Mouse (Mus musculus) liver, embryonic 16.5 days (tissue): ENCODE results near the gene Dlgap4. TPM values are rescaled to one million over a fixed set of nuclear protein-coding genes. Genes with fewer than 3 reads are reported as not detected.

Experiments used
- ATAC-seq: fragments of 200-750 bp; cut with Nextera tagmentation; 2 replicates; pipeline ENCODE4 v1.8.0; 2017; ENCODE audit warnings: low read depth, mild to moderate bottlenecking, moderate number of reproducible peaks, moderate library complexity
- H3K27ac ChIP-seq: fragments of 300-500 bp; sonication (generic); 2 replicates; pipeline ENCODE4 v1.5.1; 2014; ENCODE audit warnings: mild to moderate bottlenecking, low read length
- H3K27me3 ChIP-seq: fragments of 300-500 bp; sonication (generic); 2 replicates; pipeline ENCODE4 v1.6.1; 2014; ENCODE audit warnings: low read depth, low read length, mixed read lengths; ENCODE audit not compliant: control insufficient read depth, insufficient read depth
- H3K36me3 ChIP-seq: fragments of 300-500 bp; sonication (generic); 2 replicates; pipeline ENCODE4 v1.6.1; 2014; ENCODE audit warnings: mild to moderate bottlenecking; ENCODE audit not compliant: control insufficient read depth, insufficient read depth
- H3K4me1 ChIP-seq: fragments of 300-500 bp; sonication (generic); 2 replicates; pipeline ENCODE4 v1.6.1; 2014; ENCODE audit warnings: low read depth, low read length, mixed read lengths; ENCODE audit not compliant: control insufficient read depth
- H3K4me2 ChIP-seq: fragments of 300-500 bp; sonication (generic); 2 replicates; pipeline ENCODE4 v1.6.1; 2014; ENCODE audit warnings: low read depth, low read length, mixed read lengths
- H3K4me3 ChIP-seq: fragments of 300-500 bp; sonication (generic); 2 replicates; pipeline ENCODE4 v1.5.1; 2014; ENCODE audit warnings: low read depth, mild to moderate bottlenecking, low read length
- H3K9ac ChIP-seq: fragments of 300-500 bp; sonication (generic); 2 replicates; pipeline ENCODE4 v1.6.1; 2014; ENCODE audit warnings: low read depth, low read length
- H3K9me3 ChIP-seq: fragments of 300-500 bp; sonication (generic); replicated peaks from 2 replicates; pipeline ENCODE4 v1.6.1; 2016; ENCODE audit warnings: low read length; ENCODE audit not compliant: control insufficient read depth
- WGBS: fragments of 180-500 bp; shearing (Covaris S2); extraction: QIAGEN DNeasy Blood & Tissue Kit; methylation state at CpG from one replicate; pipeline ENCODE4 v1.1.7; 2014; ENCODE audit not compliant: insufficient replicate concordance; 5-methylcytosine and 5-hydroxymethylcytosine counted together
- polyA plus RNA-seq: library from polyadenylated mRNA; unstranded; fragments of >200 nt; fragmentation: Nextera tagmentation; extraction: Ambion mirVana; gene quantifications from 2 replicates; pipeline ENCODE4 v1.2.1, GENCODE M21; 2015

The Dlgap4 gene
- polyA plus RNA-seq, 1 experiment from 2014 or later, result 10.1 TPM

GRCm38 (mm10) chr2:156614258-156614556 is 702 bp downstream of the Dlgap4 start:
- Histone ChIP-seq H3K4me3 (no peak overlapping the region; the same call in 1 of the 2 replicates), H3K27ac (no peak overlapping the region), H3K9ac (no peak overlapping the region), H3K4me2 (no peak overlapping the region), H3K27me3 (peaks cover 69% of the 10 kb centered on the region), H3K4me1 (no peaks in the 10 kb centered on the region; the same call in 1 of the 2 replicates), H3K36me3 (no peaks in the 10 kb centered on the region), H3K9me3 (no peaks in the 10 kb centered on the region)
- 1% methylated on average over 12 of the region's 18 CpGs for WGBS
- no peak for ATAC-seq

DNA sequence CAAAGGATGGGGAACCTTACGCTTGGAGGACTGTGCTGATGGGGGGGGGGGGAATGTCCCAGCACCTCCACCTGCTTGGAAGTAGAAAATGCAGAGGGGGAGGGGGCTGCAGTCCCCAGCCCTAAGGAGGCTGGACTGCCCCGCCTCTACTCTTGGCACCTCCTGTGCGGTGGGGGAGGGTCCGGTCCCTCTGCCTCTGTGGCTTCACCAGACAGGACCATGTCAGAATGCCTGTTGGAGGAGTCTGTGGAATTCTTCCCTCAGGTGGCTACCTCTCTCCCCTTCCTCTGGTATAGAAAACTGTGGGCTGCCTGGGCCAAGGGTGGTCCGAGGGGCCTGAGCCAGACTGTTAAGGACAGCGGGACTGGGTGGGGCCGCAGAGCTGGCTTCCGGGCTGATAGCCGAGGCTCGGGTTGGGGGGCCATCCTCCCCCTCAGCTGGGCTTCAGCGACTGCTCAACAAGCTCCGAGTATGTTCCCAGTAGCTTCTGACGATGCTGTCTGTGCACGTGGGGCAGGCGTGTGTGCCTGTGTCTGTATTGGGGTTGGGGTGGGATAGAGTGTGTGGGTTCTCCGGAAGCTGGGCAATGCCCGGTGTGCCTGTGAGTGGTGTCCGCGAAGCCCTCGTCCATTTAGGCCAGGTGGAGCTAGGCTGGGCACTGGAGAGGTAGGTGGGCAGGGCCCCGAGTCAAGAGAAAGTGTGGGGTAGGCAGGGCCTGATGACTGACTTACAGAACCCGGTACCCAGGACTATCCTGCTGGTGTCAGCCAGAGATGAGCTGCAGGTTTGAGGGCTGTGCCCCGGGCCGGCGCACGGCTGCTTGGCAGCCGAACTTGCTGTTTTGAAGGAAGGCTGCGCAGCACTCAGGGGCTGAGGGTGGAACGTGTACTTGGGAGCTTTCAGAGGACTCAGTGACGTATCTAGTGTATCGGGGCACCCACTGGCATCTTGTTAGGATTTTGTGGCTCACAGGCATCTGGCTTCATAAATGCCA is 1.5 kb downstream of the Dlgap4 start:
- ATAC-seq, result no peak
- Histone ChIP-seq H3K9ac (no peak overlapping the region), H3K4me1 (no peaks in the 10 kb centered on the region; the same call in 1 of the 2 replicates), H3K4me3 (no peak overlapping the region), H3K27me3 (peaks cover 67% of the 10 kb centered on the region), H3K36me3 (no peaks in the 10 kb centered on the region), H3K9me3 (no peaks in the 10 kb centered on the region), H3K4me2 (no peak overlapping the region), H3K27ac (no peak overlapping the region)
- WGBS, result 11% methylated on average over 31 of the region's 31 CpGs

DNA sequence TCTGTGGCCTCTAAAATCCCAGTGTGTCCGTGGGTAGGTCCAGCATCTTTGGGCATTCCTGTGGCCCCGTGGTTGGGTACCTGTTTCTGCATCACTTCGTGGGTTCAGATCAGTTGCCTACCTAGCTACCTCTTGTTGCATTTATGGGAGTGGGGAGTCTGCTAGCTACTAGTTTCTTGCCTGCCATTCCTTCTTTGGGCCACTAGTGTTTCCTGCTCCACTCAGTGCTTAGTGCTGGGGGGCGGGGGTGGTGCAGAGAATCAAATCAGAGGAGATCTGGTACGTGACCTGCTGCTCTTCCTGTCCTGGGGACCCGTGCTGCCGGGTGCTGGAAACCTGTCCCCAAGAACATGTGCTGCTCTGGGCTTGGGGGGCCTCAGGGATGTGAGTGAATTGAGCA is 3.0 kb downstream of the Dlgap4 start:
- Histone ChIP-seq H3K9me3 (no peaks in the 10 kb centered on the region), H3K36me3 (no peaks in the 10 kb centered on the region), H3K27ac (no peak overlapping the region), H3K27me3 (peaks cover 58% of the 10 kb centered on the region), H3K4me3 (no peak overlapping the region), H3K4me1 (no peaks in the 10 kb centered on the region; the same call in 1 of the 2 replicates), H3K9ac (no peak overlapping the region), H3K4me2 (no peak overlapping the region)
- ATAC-seq, result no peak
- 51% methylated on average over 7 of the region's 7 CpGs for WGBS

DNA sequence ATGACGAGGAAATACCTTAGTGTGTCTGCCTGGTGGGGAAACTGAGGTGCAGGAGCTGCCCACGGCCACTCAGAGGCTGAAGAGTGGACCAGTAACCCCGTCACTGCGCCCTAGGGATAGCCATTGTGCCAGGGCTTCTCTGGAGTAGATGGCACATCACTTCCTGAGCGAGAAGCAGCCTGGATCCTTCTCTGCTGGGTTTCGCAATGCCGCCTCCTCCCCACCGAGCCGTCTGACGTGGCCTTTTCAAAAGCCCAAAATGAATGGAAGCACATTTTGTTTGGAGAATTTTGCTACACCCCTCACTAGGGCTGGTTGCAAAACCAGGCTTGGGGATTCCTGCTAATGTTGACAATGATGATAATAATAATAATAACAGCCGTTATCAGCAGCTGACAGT is 4.0 kb downstream of the Dlgap4 start:
- 29% methylated on average over 11 of the region's 11 CpGs for WGBS
- no peaks in the 10 kb centered on the region; the same call in 1 of the 2 replicates for H3K4me1 ChIP-seq
- H3K9me3 ChIP-seq, result no peaks in the 10 kb centered on the region
- no peak overlapping the region for H3K27ac ChIP-seq
- no peak overlapping the region for H3K4me3 ChIP-seq
- no peak for ATAC-seq
- no peak overlapping the region for H3K4me2 ChIP-seq
- H3K36me3 ChIP-seq, result no peaks in the 10 kb centered on the region
- H3K27me3 ChIP-seq, result peaks cover 49% of the 10 kb centered on the region
- H3K9ac ChIP-seq, result no peak overlapping the region

DNA sequence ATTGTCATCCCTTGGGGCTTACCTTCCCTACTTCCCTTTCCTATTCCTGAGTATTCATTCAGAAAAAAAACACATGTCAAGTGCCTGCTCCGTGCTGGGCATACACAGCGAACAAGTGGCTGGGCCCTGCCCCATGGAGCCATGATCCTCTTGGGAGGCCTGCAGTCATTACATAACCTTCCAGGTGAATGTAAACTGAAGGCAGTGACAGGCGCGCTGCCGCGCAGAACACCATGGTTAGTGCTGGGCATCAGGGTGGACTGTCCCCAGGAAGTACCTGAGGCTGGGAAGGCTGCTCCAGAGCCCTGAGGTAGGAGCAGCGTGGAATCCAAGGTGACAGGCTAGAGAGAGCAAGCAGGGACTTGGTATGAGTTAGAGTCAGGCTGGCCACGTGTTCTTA is 7.4 kb downstream of the Dlgap4 start:
- H3K4me3 ChIP-seq, result no peak overlapping the region
- no peak overlapping the region for H3K27ac ChIP-seq
- H3K36me3 ChIP-seq, result no peaks in the 10 kb centered on the region
- no peak overlapping the region for H3K9ac ChIP-seq
- H3K4me2 ChIP-seq, result no peak overlapping the region
- WGBS, result 70% methylated on average over 8 of the region's 8 CpGs
- no peaks in the 10 kb centered on the region for H3K4me1 ChIP-seq
- no peak for ATAC-seq
- H3K9me3 ChIP-seq, result no peaks in the 10 kb centered on the region
- H3K27me3 ChIP-seq, result peaks cover 16% of the 10 kb centered on the region

GRCm38 (mm10) chr2:156621449-156621848 is 7.9 kb downstream of the Dlgap4 start:
- Histone ChIP-seq H3K4me1 (no peaks in the 10 kb centered on the region), H3K9ac (no peak overlapping the region), H3K9me3 (no peaks in the 10 kb centered on the region), H3K27ac (no peak overlapping the region), H3K27me3 (peaks cover 10% of the 10 kb centered on the region), H3K36me3 (no peaks in the 10 kb centered on the region), H3K4me2 (no peak overlapping the region), H3K4me3 (no peak overlapping the region)
- ATAC-seq, result no peak
- 66% methylated on average over 5 of the region's 5 CpGs for WGBS

GRCm38 (mm10) chr2:156622192-156622591 is 8.7 kb downstream of the Dlgap4 start:
- no peaks in the 10 kb centered on the region for H3K36me3 ChIP-seq
- H3K9me3 ChIP-seq, result no peaks in the 10 kb centered on the region
- H3K9ac ChIP-seq, result no peak overlapping the region
- H3K27ac ChIP-seq, result no peak overlapping the region
- no peak overlapping the region for H3K4me3 ChIP-seq
- WGBS, result 64% methylated on average over 6 of the region's 6 CpGs
- no peak for ATAC-seq
- no peaks in the 10 kb centered on the region for H3K4me1 ChIP-seq
- H3K27me3 ChIP-seq, result peaks cover 6% of the 10 kb centered on the region; the same call in 1 of the 2 replicates
- no peak overlapping the region for H3K4me2 ChIP-seq

DNA sequence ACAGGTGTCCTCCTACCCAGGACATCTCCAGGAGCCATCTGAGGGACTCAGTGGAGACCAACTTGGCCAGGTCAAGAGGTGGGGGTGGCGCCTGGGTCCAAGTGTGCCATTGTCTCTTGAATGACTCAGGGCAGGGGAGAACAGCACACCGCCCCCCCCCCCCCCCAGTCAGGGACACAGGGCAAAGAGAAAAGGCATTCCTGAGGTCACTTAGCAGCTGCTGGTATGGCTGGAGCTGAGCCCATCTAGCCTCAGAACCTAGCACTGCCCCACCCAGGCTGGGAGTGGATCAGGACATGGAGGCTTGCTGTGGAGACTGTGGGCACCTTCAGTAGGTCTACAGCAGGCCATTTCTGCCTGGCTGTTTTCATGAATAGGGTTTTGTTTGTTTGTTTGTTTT is 9.7 kb downstream of the Dlgap4 start:
- no peak for ATAC-seq
- 65% methylated on average over 2 of the region's 2 CpGs for WGBS

GRCm38 (mm10) chr2:156625307-156625706 is 11.8 kb downstream of the Dlgap4 start:
- Histone ChIP-seq H3K27me3 (no peaks in the 10 kb centered on the region), H3K4me2 (no peak overlapping the region), H3K36me3 (no peaks in the 10 kb centered on the region), H3K9ac (no peak overlapping the region), H3K9me3 (0 out of 2 replicates have a peak, but pooled peaks cover 2% of the 10 kb centered on the region), H3K4me3 (no peak overlapping the region), H3K4me1 (no peaks in the 10 kb centered on the region), H3K27ac (no peak overlapping the region)
- 68% methylated on average over 18 of the region's 18 CpGs for WGBS
- ATAC-seq, result no peak

More for the DNA sequence above, 9.7 kb downstream of the Dlgap4 start:
- H3K9ac ChIP-seq, result no peak overlapping the region
- no peak overlapping the region for H3K4me2 ChIP-seq
- no peak overlapping the region for H3K4me3 ChIP-seq
- H3K27me3 ChIP-seq, result peaks cover 6% of the 10 kb centered on the region; the same call in 1 of the 2 replicates
- H3K27ac ChIP-seq, result no peak overlapping the region
- H3K4me1 ChIP-seq, result no peaks in the 10 kb centered on the region
- H3K9me3 ChIP-seq, result no peaks in the 10 kb centered on the region
- no peaks in the 10 kb centered on the region for H3K36me3 ChIP-seq
